Mouse (Mus musculus): ENCODE measurements around the gene Trpm5. TPM values are rescaled to one million over a fixed set of nuclear protein-coding genes. Genes with fewer than 3 reads are reported as not detected.
A peak's percentile ranks its signal among the peaks of the same experiment; 100 is the strongest.

The Trpm5 gene
- polyA plus RNA-seq, 1 experiment: 0.03 TPM

- no peak for DNase-seq
- H3K27ac ChIP-seq (ENCODE audit: insufficient read depth, low read depth, low read length): peak within 1 kb of the TSS; percentile 75; the same call in 1 of the 2 replicates
- H3K27me3 ChIP-seq (replicated peaks; ENCODE audit: control insufficient read depth, insufficient read depth, low read length): no peaks in the 10 kb centered on the region
- WGBS: 85% methylated on average over 4 of the region's 4 CpGs
- peaks cover 7% of the 10 kb centered on the region for H3K4me1 ChIP-seq (ENCODE audit: control insufficient read depth, insufficient read depth, low read length)
- TF ChIP-seq POLR2A (IDR thresholded peaks at IDR 0.05; ENCODE audit: low read depth, low read length) (no peak), CTCF (conservative IDR thresholded peaks at IDR 0.05; ENCODE audit: insufficient read depth, insufficient read length, low read depth, low read length) (no peak)
- no peaks in the 10 kb centered on the region for H3K36me3 ChIP-seq (ENCODE audit: control insufficient read depth, insufficient read depth, low read length)
- H3K4me3 ChIP-seq (ENCODE audit: insufficient read depth, low read depth, low read length): peak within 1 kb of the TSS; percentile 51
These were observed 11.6 kb upstream of the Trpm5 start, which contains the start of gene Kcnq1 for GRCm38 (mm10) chr7:143106062-143106461. Gene Kcnq1, plus strand, starts transcription at chr7:143106362.

- Histone ChIP-seq H3K4me1 (ENCODE audit: control insufficient read depth, insufficient read depth, low read length) (peaks cover 7% of the 10 kb centered on the region), H3K36me3 (ENCODE audit: control insufficient read depth, insufficient read depth, low read length) (no peaks in the 10 kb centered on the region), H3K27me3 (replicated peaks; ENCODE audit: control insufficient read depth, insufficient read depth, low read length) (no peaks in the 10 kb centered on the region), H3K4me3 (ENCODE audit: insufficient read depth, low read depth, low read length) (no peak overlapping the region), H3K27ac (ENCODE audit: insufficient read depth, low read depth, low read length) (no peak overlapping the region)
- peak; percentile 72 for DNase-seq
- WGBS: 64% methylated on average over 11 of the region's 11 CpGs
- TF ChIP-seq CTCF (conservative IDR thresholded peaks at IDR 0.05; ENCODE audit: insufficient read depth, insufficient read length, low read depth, low read length) (no peak), POLR2A (IDR thresholded peaks at IDR 0.05; ENCODE audit: low read depth, low read length) (no peak)
These were observed 10.9 kb upstream of the Trpm5 start for GRCm38 (mm10) chr7:143105258-143105897.

- no peak for DNase-seq
- H3K27me3 ChIP-seq (replicated peaks; ENCODE audit: control insufficient read depth, insufficient read depth, low read length): no peaks in the 10 kb centered on the region
- H3K4me1 ChIP-seq (ENCODE audit: control insufficient read depth, insufficient read depth, low read length): peaks cover 3% of the 10 kb centered on the region; the same call in 1 of the 2 replicates
- H3K4me3 ChIP-seq (ENCODE audit: insufficient read depth, low read depth, low read length): no peak overlapping the region
- no peak for TF ChIP-seq POLR2A (IDR thresholded peaks at IDR 0.05; ENCODE audit: low read depth, low read length)
- no peak for TF ChIP-seq CTCF (conservative IDR thresholded peaks at IDR 0.05; ENCODE audit: insufficient read depth, insufficient read length, low read depth, low read length)
- WGBS: 52% methylated on average over 4 of the region's 4 CpGs
- H3K27ac ChIP-seq (ENCODE audit: insufficient read depth, low read depth, low read length): no peak overlapping the region
- H3K36me3 ChIP-seq (ENCODE audit: control insufficient read depth, insufficient read depth, low read length): no peaks in the 10 kb centered on the region
These were observed 6.3 kb upstream of the Trpm5 start for GRCm38 (mm10) chr7:143100759-143101158.

- 58% methylated on average over 1 of the region's 1 CpGs for WGBS
These were observed 1.1 kb upstream of the Trpm5 start for GRCm38 (mm10) chr7:143095554-143095907.

GRCm38 (mm10) chr7:143093847-143094246, 595 bp downstream of the Trpm5 start:
- no peak overlapping the region for H3K4me3 ChIP-seq (ENCODE audit: insufficient read depth, low read depth, low read length)
- no peak for DNase-seq
- H3K36me3 ChIP-seq (ENCODE audit: control insufficient read depth, insufficient read depth, low read length): no peaks in the 10 kb centered on the region
- no peaks in the 10 kb centered on the region for H3K4me1 ChIP-seq (ENCODE audit: control insufficient read depth, insufficient read depth, low read length)
- H3K27ac ChIP-seq (ENCODE audit: insufficient read depth, low read depth, low read length): no peak overlapping the region
- TF ChIP-seq CTCF (conservative IDR thresholded peaks at IDR 0.05; ENCODE audit: insufficient read depth, insufficient read length, low read depth, low read length) (no peak), POLR2A (IDR thresholded peaks at IDR 0.05; ENCODE audit: low read depth, low read length) (no peak)
- no peaks in the 10 kb centered on the region for H3K27me3 ChIP-seq (replicated peaks; ENCODE audit: control insufficient read depth, insufficient read depth, low read length)
- 79% methylated on average over 3 of the region's 3 CpGs for WGBS

More at GRCm38 (mm10) chr7:143095554-143095907, 1.1 kb upstream of the Trpm5 start:
- Histone ChIP-seq H3K4me1 (ENCODE audit: control insufficient read depth, insufficient read depth, low read length) (no peaks in the 10 kb centered on the region), H3K4me3 (ENCODE audit: insufficient read depth, low read depth, low read length) (no peak overlapping the region), H3K27me3 (replicated peaks; ENCODE audit: control insufficient read depth, insufficient read depth, low read length) (no peaks in the 10 kb centered on the region), H3K36me3 (ENCODE audit: control insufficient read depth, insufficient read depth, low read length) (no peaks in the 10 kb centered on the region), H3K27ac (ENCODE audit: insufficient read depth, low read depth, low read length) (no peak overlapping the region)
- TF ChIP-seq CTCF (conservative IDR thresholded peaks at IDR 0.05; ENCODE audit: insufficient read depth, insufficient read length, low read depth, low read length): no peak
- no peak for TF ChIP-seq POLR2A (IDR thresholded peaks at IDR 0.05; ENCODE audit: low read depth, low read length)
- no peak for DNase-seq

- 62% methylated on average over 4 of the region's 4 CpGs for WGBS
- DNase-seq: peak; percentile 61
- H3K36me3 ChIP-seq (ENCODE audit: control insufficient read depth, insufficient read depth, low read length): no peaks in the 10 kb centered on the region
- H3K27me3 ChIP-seq (replicated peaks; ENCODE audit: control insufficient read depth, insufficient read depth, low read length): no peaks in the 10 kb centered on the region
- no peaks in the 10 kb centered on the region for H3K4me1 ChIP-seq (ENCODE audit: control insufficient read depth, insufficient read depth, low read length)
- H3K4me3 ChIP-seq (ENCODE audit: insufficient read depth, low read depth, low read length): no peak overlapping the region
- peak; percentile 67 for TF ChIP-seq CTCF (conservative IDR thresholded peaks at IDR 0.05; ENCODE audit: insufficient read depth, insufficient read length, low read depth, low read length)
- no peak for TF ChIP-seq POLR2A (IDR thresholded peaks at IDR 0.05; ENCODE audit: low read depth, low read length)
- no peak overlapping the region for H3K27ac ChIP-seq (ENCODE audit: insufficient read depth, low read depth, low read length)
These were observed 7.3 kb downstream of the Trpm5 start for GRCm38 (mm10) chr7:143087070-143087579.

GRCm38 (mm10) chr7:143086366-143086765, 8.1 kb downstream of the Trpm5 start:
- WGBS: 52% methylated on average over 2 of the region's 2 CpGs
- no peak overlapping the region for H3K4me3 ChIP-seq (ENCODE audit: insufficient read depth, low read depth, low read length)
- no peak overlapping the region for H3K27ac ChIP-seq (ENCODE audit: insufficient read depth, low read depth, low read length)
- H3K36me3 ChIP-seq (ENCODE audit: control insufficient read depth, insufficient read depth, low read length): no peaks in the 10 kb centered on the region
- H3K27me3 ChIP-seq (replicated peaks; ENCODE audit: control insufficient read depth, insufficient read depth, low read length): no peaks in the 10 kb centered on the region
- H3K4me1 ChIP-seq (ENCODE audit: control insufficient read depth, insufficient read depth, low read length): no peaks in the 10 kb centered on the region
- DNase-seq: peak; percentile 66
- TF ChIP-seq POLR2A (IDR thresholded peaks at IDR 0.05; ENCODE audit: low read depth, low read length) (no peak), CTCF (conservative IDR thresholded peaks at IDR 0.05; ENCODE audit: insufficient read depth, insufficient read length, low read depth, low read length) (peak; percentile 89)

Data from kidney, adult 2 months (tissue).